Mouse (Mus musculus): ENCODE results near the gene Wdfy1. TPM values are rescaled to one million over a fixed set of nuclear protein-coding genes. Genes with fewer than 3 reads are reported as not detected.

Wdfy1 gene
- polyA plus RNA-seq, 1 experiment from 2014 or later = 113 TPM

DNA sequence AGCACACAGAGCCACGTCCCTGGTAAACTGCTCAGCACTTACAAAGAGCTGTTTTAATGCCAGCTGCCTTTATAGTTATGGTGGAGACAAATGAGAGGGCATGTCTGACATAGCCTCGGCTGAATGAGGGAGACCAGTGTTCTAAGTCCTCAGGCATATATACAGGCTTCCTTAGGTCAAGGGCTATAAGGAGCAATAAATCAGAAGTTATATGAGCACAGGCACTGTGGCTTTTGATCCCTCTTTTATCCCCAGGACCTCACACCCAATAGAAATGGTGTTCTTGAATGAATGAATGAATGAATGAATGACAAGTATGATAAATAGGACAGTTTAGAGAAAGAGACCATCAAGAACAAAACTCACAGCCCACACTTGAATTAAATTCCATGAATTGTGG is 16.9 kb downstream of the Wdfy1 start:
- peaks cover 36% of the 10 kb centered on the region for H3K4me1 ChIP-seq (replicated peaks)
- no peak overlapping the region for H3K9ac ChIP-seq (replicated peaks)
- no peaks in the 10 kb centered on the region for H3K9me3 ChIP-seq
- no peak overlapping the region for H3K4me3 ChIP-seq (replicated peaks)
- WGBS = 66% methylated on average over 2 of the region's 2 CpGs
- no peak for ATAC-seq
- no peaks in the 10 kb centered on the region for H3K27me3 ChIP-seq
- H3K27ac ChIP-seq = no peak overlapping the region
- no peaks in the 10 kb centered on the region for H3K36me3 ChIP-seq
- peak overlapping the region; percentile 82; the same call in 1 of the 2 replicates for H3K4me2 ChIP-seq (replicated peaks)

DNA sequence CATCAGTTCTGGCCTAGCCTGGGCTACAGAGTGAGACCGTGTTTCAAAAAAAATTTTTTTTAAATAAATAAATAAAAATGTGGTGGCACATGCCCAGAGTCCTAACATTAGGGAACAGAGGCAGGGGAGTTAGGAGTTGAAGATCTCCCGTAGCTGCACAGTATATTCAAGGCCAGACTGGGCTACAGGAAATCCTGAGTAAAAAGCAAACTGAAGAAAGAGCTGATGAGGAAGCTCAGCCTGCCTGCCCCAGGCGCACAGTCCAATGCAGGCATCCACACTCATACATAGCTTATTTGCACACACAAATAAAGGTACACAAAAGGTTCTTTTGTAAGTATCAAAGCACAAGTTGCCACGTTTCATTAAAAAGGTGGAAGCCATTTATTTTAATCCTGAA is 18.3 kb downstream of the Wdfy1 start:
- Histone ChIP-seq H3K36me3 (0 out of 2 replicates have a peak, but pooled peaks cover under 1% of the 10 kb centered on the region), H3K4me1 (replicated peaks) (peaks cover 36% of the 10 kb centered on the region), H3K9me3 (no peaks in the 10 kb centered on the region), H3K27me3 (no peaks in the 10 kb centered on the region), H3K4me2 (replicated peaks) (no peak overlapping the region), H3K4me3 (replicated peaks) (no peak overlapping the region), H3K9ac (replicated peaks) (no peak overlapping the region), H3K27ac (no peak overlapping the region)
- WGBS = 80% methylated on average over 4 of the region's 4 CpGs
- no peak for ATAC-seq

DNA sequence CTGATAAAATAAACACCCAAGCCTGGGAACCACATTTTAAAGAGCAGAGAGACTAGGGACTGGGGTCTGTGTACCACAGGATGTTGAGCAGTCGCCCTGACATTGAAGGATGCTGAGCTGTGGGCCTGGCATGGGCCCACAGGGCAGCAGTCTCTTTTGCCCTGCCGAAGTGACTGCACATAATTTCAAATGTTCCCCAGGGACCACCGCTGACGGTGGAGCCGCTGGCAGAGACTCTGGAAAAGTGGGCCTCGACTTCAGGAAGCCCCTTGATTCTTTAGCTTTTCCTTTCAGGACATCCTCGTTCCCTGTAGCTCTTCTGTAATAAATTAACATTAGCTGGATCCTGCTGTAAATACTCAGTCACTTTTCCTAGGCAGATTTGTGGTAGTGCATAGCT is 18.8 kb downstream of the Wdfy1 start:
- 77% methylated on average over 7 of the region's 7 CpGs for WGBS
- H3K9me3 ChIP-seq = no peaks in the 10 kb centered on the region
- peaks cover 32% of the 10 kb centered on the region for H3K4me1 ChIP-seq (replicated peaks)
- H3K27ac ChIP-seq = no peak overlapping the region
- H3K4me2 ChIP-seq (replicated peaks) = no peak overlapping the region
- no peak overlapping the region for H3K4me3 ChIP-seq (replicated peaks)
- H3K36me3 ChIP-seq = 0 out of 2 replicates have a peak, but pooled peaks cover 4% of the 10 kb centered on the region
- no peak overlapping the region for H3K9ac ChIP-seq (replicated peaks)
- ATAC-seq = no peak
- no peaks in the 10 kb centered on the region for H3K27me3 ChIP-seq

DNA sequence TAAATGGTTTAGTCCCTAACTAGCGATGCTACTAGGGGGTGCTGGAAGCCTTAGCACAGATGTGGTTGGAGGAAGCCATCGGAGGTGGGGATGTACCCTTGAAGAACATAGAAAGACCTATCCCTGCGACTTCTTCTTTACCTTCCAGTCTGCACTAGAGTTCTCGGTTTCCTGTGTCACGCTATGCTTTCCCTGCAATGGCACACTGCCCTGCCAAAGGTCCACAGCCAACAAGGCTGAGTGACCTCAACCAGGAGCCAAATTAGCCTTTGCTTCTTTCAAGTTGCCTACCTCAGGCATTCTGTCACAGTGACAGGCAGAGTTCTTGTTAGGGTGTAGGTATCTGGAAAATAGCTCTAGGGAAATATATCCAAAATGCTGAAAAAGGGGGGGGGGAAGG is 19.5 kb downstream of the Wdfy1 start:
- H3K4me1 ChIP-seq (replicated peaks) = peaks cover 29% of the 10 kb centered on the region
- no peak overlapping the region for H3K9ac ChIP-seq (replicated peaks)
- H3K36me3 ChIP-seq = peaks cover 8% of the 10 kb centered on the region; the same call in 1 of the 2 replicates
- H3K4me2 ChIP-seq (replicated peaks) = no peak overlapping the region
- no peaks in the 10 kb centered on the region for H3K27me3 ChIP-seq
- no peak overlapping the region for H3K4me3 ChIP-seq (replicated peaks)
- no peaks in the 10 kb centered on the region for H3K9me3 ChIP-seq
- ATAC-seq = no peak
- 95% methylated on average over 5 of the region's 5 CpGs for WGBS
- H3K27ac ChIP-seq = no peak overlapping the region

DNA sequence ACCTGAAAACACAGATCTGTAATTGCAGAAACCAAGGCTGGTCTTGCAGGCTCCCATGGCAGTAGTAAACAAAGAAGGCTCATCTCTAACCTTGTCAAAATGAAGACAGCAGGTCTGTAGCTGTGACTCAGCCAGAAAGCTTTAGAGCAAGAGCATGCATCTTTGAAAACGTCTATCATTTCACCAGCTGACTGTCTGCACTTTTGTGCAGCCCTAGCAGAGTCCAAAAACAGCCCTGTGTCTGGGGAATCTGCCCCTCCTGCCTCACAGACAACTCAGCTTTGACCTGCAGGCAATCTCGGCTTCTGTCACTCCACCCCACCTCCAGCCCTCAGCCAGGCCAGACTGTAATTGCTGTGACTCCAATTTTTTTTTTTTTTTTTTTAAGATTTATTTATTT is 20.6 kb downstream of the Wdfy1 start:
- no peaks in the 10 kb centered on the region for H3K27me3 ChIP-seq
- ATAC-seq = no peak
- no peak overlapping the region for H3K4me2 ChIP-seq (replicated peaks)
- H3K36me3 ChIP-seq = peaks cover 18% of the 10 kb centered on the region
- H3K27ac ChIP-seq = no peak overlapping the region
- H3K9me3 ChIP-seq = peaks cover 3% of the 10 kb centered on the region
- no peak overlapping the region for H3K9ac ChIP-seq (replicated peaks)
- H3K4me3 ChIP-seq (replicated peaks) = no peak overlapping the region
- peaks cover 24% of the 10 kb centered on the region for H3K4me1 ChIP-seq (replicated peaks)
- 76% methylated on average over 2 of the region's 2 CpGs for WGBS

DNA sequence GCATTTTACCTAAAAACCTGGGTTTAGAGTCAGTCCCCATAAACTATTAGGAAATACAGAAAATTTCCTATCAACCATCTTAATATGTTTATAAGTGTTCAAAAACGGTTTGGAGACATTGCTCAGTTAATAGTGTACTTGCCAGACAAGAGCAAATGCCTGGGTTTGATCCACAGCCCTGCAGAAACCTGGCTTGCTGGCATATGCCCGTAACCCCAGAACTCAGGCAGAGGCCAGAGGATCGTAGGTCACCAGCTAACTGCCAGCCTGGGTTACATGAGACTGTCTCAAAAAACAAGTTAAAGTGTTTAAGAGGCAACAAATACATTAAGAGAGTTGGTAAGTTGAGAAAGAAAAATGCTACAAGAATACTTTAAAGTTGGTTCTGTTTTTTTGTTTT is 21.0 kb downstream of the Wdfy1 start:
- H3K4me1 ChIP-seq (replicated peaks) = peaks cover 21% of the 10 kb centered on the region
- H3K4me2 ChIP-seq (replicated peaks) = no peak overlapping the region
- H3K4me3 ChIP-seq (replicated peaks) = no peak overlapping the region
- WGBS = 96% methylated on average over 3 of the region's 3 CpGs
- H3K36me3 ChIP-seq = peaks cover 20% of the 10 kb centered on the region
- no peaks in the 10 kb centered on the region for H3K27me3 ChIP-seq
- H3K9me3 ChIP-seq = peaks cover 4% of the 10 kb centered on the region
- H3K27ac ChIP-seq = no peak overlapping the region
- no peak for ATAC-seq
- no peak overlapping the region for H3K9ac ChIP-seq (replicated peaks)

DNA sequence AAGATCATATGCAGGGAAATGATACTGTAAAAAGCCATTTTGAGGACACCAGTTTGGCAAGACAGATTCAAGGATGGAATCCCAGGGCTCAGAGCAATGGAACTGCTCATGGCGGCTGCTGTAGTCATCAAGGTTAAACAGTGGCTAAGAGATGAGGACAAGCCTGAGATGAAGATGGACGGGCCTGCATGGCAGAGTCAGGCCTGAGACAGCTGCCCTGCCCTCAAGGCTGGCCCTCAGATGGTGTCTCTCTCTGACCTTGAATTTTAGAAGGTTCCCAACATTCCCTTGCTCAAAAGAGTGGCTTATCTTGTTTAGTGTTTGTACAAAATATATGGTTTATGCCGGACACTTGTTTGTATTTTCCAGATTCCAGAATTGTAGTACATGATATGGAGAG is 22.5 kb downstream of the Wdfy1 start:
- H3K4me3 ChIP-seq (replicated peaks) = no peak overlapping the region

DNA sequence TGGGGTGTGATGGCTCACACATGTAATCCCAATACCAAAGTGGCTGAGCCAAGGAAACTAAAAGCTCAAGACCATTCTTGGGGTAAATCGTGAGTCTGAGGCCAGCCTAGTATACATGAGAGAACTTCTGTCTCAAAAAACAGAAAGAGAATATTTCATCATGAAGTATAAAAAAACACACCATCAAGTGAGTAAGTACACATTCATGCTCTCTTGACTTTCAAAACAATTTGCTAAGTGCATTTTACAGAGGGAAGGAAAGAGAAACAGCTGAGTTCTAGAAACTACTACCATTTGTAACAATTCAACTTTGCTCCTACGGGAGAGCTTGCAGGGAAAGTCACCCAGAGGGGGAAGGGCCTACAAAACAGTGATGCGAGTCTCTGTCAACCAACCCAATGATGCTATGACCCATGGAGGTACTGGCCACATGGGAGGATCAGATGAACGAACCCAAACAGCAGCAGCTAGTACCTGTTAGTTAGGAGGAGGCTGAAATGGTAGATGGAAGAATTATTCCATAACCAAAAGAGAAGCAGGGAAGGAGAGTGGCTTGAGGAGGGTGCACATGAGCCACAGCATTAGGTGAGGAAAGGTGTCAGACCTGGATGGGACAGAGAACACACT is 23.1 kb downstream of the Wdfy1 start:
- Histone ChIP-seq H3K4me3 (replicated peaks) (no peak overlapping the region), H3K4me1 (replicated peaks) (peaks cover 4% of the 10 kb centered on the region; the same call in 1 of the 2 replicates), H3K4me2 (replicated peaks) (no peak overlapping the region), H3K9me3 (peaks cover 4% of the 10 kb centered on the region), H3K27ac (no peak overlapping the region), H3K36me3 (peaks cover 20% of the 10 kb centered on the region), H3K9ac (replicated peaks) (no peak overlapping the region), H3K27me3 (no peaks in the 10 kb centered on the region)
- 90% methylated on average over 4 of the region's 4 CpGs for WGBS
- ATAC-seq = no peak

More for the DNA sequence above, 22.5 kb downstream of the Wdfy1 start:
- WGBS = 97% methylated on average over 3 of the region's 3 CpGs
- no peak for ATAC-seq
- H3K27ac ChIP-seq = no peak overlapping the region
- peaks cover 6% of the 10 kb centered on the region; the same call in 1 of the 2 replicates for H3K4me1 ChIP-seq (replicated peaks)
- H3K9me3 ChIP-seq = peaks cover 4% of the 10 kb centered on the region
- H3K4me2 ChIP-seq (replicated peaks) = no peak overlapping the region
- no peak overlapping the region for H3K9ac ChIP-seq (replicated peaks)
- H3K27me3 ChIP-seq = no peaks in the 10 kb centered on the region
- peaks cover 20% of the 10 kb centered on the region for H3K36me3 ChIP-seq

DNA sequence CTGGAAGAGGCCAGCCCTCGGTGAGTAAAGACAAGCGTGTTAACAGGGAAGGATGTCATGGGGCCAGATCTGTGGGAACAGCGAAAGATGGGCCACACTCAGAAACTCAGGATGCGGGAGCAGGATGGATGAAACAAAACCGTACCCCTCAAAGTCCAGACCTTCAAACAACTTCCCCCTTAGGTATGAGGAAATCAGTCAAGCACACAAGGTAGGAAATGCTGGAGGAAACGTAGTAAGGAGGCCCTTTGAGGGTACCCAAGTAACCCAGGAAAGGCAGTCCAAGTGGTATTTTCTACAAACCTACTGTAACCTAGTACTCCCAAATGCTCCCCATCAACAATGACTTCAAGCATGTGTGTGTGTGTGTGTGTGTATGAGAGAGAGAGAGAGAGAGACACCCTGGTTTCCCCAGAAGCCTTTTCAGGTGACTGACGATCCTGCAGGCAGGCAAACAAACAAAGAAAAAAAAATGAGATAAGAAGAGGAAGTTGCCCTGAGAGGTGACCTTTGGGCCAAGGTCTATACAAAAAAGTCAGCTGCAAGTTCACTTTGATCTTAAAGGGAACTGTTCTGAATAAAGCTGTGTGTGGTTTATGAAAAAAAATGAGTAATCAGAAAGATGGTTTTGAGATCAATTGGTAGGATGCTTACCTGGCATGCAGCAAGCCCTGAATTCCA is 23.8 kb downstream of the Wdfy1 start:
- 88% methylated on average over 7 of the region's 7 CpGs for WGBS
- H3K4me2 ChIP-seq (replicated peaks) = no peak overlapping the region
- no peaks in the 10 kb centered on the region for H3K27me3 ChIP-seq
- H3K4me3 ChIP-seq (replicated peaks) = no peak overlapping the region
- peaks cover 20% of the 10 kb centered on the region for H3K36me3 ChIP-seq
- H3K9ac ChIP-seq (replicated peaks) = no peak overlapping the region
- no peak for ATAC-seq
- H3K27ac ChIP-seq = no peak overlapping the region
- H3K9me3 ChIP-seq = peaks cover 4% of the 10 kb centered on the region
- peaks cover 2% of the 10 kb centered on the region; the same call in 1 of the 2 replicates for H3K4me1 ChIP-seq (replicated peaks)

DNA sequence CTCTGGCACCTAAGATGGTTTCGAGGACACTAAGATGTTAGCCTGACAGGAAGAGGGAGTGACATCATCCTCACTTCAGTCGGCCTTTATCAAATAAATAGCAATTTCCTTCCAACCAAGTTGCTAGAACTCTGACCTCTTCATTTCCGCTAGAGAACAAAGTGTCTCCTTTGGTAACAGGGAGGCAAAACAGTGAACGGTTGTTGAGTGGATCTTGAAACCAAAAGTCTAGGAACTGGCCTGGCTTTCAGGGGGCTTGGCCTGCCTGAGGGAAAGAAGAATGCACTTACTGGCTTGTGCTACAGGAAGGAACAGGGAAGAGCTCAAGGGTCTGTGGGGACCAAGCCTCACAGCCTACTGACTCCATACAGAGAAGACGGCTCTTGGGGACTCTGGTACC is 24.8 kb downstream of the Wdfy1 start:
- Histone ChIP-seq H3K4me1 (replicated peaks) (no peaks in the 10 kb centered on the region), H3K36me3 (peaks cover 20% of the 10 kb centered on the region), H3K9ac (replicated peaks) (no peak overlapping the region), H3K27me3 (no peaks in the 10 kb centered on the region), H3K9me3 (peaks cover 4% of the 10 kb centered on the region), H3K27ac (no peak overlapping the region), H3K4me3 (replicated peaks) (no peak overlapping the region), H3K4me2 (replicated peaks) (no peak overlapping the region)
- ATAC-seq = no peak
- 87% methylated on average over 5 of the region's 5 CpGs for WGBS

DNA sequence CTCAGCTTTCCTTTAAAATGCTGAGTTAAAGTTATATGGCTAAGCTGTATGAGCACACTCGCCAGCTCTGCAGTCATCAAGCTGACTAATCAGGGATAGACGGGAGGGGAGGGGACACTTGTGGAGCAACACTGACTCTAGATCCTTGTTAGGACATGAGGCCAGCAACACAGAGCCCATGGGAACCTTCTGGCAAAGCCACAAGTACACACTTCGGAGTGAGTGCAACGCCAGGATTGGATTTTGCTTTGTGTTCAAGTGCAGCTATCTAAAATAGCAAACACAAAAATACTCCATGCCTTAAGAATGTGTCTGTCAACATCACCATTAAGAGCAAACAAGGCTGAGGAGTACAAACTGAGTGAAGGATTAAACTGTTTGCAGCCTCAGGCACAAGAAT is 29.9 kb downstream of the Wdfy1 start:
- Histone ChIP-seq H3K9me3 (peaks cover 4% of the 10 kb centered on the region), H3K27ac (no peak overlapping the region), H3K4me1 (replicated peaks) (no peaks in the 10 kb centered on the region), H3K36me3 (peaks cover 13% of the 10 kb centered on the region), H3K9ac (replicated peaks) (no peak overlapping the region), H3K27me3 (no peaks in the 10 kb centered on the region), H3K4me2 (replicated peaks) (no peak overlapping the region), H3K4me3 (replicated peaks) (no peak overlapping the region)
- ATAC-seq = no peak
- 93% methylated on average over 4 of the region's 4 CpGs for WGBS

DNA sequence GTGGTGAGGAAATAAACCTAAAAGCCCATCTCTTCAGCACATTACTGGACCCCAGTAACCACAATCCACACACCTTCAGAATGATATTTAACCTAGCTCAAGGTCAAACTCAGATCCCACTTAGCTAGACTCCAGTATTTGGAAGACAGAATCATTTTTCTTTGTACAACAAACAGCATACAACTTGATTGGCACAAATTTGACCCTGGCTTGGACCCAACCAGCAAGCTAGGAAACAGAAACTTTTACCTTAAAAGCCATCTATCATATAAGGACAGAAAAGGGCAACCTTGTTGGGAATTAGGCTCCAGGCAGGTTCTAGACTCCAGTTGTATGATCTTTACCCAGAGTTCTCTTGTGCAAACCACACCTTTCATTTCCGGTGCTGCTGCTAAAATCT is 32.6 kb downstream of the Wdfy1 start:
- WGBS = 95% methylated on average over 1 of the region's 1 CpGs

More for the DNA sequence above, 32.6 kb downstream of the Wdfy1 start:
- Histone ChIP-seq H3K9ac (replicated peaks) (no peak overlapping the region), H3K4me3 (replicated peaks) (no peak overlapping the region), H3K4me2 (replicated peaks) (no peak overlapping the region), H3K27me3 (no peaks in the 10 kb centered on the region), H3K9me3 (no peaks in the 10 kb centered on the region), H3K27ac (no peak overlapping the region), H3K4me1 (replicated peaks) (no peaks in the 10 kb centered on the region), H3K36me3 (peaks cover 18% of the 10 kb centered on the region)
- ATAC-seq = no peak

All from midbrain, embryonic 13.5 days (tissue).